Mouse (Mus musculus): Measurements from ENCODE around the gene Krt33b.

The Krt33b gene

DNA sequence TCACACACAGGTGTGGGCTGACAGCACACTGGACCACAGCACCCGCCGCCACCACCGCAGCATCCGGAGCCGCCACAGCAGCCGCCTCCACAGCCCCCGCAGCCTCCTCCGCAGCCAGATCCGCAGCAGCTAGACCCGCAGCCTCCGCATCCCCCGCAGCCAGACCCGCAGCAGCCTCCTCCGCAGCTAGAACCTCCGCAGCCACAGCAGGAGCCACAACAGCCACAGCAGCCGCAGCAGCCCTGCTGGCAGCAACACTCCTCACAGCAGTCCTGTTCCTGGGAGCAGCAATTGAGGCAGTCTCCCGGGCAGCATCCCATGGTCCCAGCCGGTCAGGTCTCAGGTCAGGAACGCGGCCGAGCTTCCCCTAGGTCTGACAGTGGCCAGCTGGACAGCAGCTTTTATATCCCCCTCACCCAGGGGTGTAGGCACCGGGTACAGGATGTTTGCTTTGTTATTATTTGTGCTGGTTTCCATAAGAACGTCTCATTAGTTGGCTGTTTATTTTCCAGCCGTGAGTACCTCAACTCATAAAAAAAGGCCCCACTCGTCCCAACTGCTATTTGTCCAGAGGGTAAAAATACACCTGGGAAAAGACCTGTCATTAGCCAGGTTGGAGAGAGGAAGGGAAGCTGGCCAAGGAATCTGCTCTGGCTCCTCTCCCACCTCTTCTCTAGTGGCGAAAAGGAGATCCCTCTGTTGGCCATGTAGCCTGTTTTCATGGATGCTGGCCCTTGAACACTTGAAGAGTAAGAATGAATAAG is 35.9 kb downstream of the Krt33b start, which contains the start of gene Krtap17-1:
TSS of gene Krtap17-1 (minus strand) at position 375 of the 764 bp plus-strand sequence.
- no peak for DNase-seq

DNA sequence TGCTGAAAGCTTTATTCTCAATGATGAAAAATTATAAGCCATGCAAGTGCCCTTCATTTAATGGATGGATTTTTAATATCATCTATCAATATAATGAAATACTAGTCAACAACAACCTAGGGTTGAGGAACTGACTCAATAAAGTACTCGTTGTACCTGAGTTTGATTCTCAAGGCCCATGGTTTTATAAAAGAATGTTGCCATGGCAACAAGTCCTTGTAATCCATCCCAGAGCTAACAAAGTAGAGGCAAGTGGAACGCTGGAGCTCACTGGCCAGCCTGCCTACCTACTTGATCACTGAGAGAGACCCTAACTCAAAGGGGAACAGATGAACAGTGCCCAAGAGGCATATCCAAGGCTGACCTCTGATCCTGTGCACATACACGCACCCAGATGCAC is 39.1 kb downstream of the Krt33b start:
- no peak for DNase-seq

DNA sequence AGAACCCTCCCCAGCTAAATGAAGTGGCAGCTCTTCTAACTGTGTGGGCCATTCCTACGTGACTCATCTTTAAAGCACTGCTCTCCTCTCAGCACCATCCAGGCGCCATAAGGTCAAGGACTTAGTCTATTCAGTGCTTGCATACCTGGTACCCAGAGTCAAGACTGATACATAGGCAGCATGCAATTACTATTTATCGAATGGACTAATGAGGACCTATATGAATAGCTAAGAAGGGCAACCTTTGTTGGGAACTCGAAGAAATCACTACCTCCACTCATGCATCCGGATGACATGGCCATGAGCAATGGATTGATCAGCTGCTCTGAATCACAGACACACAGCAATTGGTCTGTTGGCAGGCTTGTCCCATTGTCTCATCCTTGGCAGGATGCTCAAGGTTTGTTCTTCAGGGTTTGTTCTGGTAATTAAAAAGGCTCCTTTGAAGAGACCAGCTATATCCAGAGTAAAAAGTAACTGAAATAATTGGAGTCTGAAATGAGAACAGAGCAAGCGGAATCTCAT is 39.7 kb downstream of the Krt33b start:
- DNase-seq: no peak

DNA sequence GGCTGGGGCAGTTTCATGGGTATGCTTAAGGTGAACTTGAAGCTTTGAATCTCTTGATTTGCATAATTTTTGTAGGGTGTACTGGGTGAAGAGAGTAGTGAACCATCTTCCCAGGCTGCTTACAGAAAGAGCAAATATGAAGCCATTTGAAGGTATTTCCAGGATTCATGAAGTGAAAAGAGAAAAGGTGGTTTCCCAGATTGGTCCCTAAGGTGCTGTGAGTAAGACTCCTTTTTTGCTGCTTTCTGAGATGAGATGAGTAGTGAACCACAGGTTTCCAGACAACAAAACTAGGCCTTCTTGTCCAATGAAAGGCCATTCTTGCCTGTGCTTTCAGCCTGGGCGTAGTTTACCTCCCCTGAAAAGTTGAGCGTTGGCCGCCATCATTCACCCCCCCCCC is 41.1 kb downstream of the Krt33b start:
- no peak for DNase-seq

DNA sequence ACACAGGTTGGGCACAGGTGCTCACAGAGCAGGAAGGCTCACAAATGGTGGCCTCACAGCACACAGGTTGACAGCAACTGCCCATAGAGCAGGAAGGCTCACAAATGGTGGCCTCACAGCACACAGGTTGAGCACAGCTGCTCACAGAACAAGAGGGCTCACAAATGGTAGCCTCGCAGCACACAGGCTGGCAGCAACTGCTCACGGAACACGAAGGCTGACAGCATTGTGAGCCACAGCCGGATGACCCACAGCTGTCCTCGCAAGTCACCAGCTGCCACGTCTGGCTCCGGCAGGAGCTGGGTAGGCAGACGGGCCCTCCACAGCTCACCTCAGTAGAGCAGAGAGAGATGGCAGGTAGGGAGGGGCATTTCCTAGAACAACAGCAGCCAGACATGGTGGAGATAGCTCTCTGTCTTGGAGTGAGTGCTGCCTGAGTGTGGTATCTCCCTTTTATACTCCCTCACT is 43.5 kb downstream of the Krt33b start, which contains the start of gene Krtap16-1:
TSS of gene Krtap16-1 (minus strand) at position 418 of the 468 bp plus-strand sequence.
- no peak for DNase-seq

DNA sequence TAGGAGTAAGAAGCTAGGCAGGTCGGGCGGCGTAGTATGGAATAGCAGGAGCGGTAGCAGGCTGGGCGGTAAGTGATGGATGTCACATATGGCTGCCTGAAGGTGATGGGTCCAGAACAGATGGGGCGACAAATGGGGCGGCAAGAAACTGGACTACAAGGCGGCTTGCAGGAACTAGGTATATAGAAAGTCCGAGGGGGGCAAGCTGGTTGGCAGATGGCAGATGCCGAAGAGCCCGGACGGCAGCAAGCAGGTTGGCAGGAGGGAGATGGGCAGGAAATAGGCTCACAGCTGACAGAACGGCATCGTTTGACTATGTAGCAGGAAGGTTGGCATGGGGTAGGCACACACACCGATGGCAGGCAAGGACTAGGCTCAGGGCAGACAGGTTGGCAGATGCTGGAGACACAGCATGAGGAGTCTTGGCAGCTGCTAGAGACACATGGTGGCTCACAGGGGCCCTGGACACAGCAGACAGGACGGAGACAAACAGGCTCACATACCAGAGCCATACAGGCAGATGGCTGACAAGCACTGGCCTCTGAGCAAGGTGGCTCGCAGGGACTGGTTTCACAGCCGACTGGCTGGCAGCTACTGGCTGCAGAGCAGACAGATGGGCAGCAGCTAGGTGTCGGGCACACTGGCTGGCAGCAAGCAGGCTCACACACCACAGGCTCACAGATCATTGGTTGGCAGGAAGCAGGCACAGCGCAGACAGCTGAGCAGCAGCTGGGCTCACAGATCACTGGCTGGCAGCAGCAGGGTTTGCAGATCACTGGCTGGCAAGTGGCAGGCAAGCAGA is 44.2 kb downstream of the Krt33b start:
- DNase-seq: peak; percentile 83

DNA sequence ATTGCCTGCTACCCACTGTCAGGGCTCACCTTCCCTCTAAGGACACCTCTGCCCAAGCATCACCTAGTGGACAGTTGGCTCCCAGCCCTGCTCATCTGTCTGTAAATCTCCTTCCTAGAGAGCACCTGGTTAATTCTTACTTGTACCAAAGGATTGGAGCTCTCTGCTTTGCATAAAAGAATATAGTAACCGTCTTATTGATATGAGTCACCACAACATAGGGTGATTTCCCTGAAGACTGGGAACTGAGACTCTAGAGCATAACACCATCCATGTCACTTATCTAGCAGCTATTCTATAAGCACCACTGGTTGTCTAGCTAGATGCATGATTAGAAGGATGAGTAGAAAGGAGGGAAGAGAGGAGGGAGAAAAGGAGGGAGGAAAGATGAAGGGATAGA is 46.2 kb downstream of the Krt33b start:
- no peak for DNase-seq

DNA sequence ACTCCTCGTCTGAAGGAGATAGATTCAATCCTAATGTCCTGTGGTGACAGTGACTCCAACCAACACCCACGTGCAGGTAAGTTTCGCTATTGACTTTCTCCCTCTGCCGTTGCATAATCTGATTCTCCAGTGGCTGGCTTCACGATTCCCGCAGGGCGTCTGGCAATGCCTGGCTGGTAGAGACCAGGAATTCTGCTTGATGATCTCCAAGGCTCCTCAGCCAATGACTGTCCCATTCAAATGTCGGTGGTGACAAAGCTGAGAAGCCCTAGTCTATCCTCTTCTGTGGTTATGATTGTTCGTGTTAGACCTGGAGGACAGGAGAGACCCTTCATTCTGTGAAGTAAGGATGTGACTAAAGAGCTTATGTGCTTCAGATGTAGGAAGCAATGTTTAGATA is 46.9 kb downstream of the Krt33b start:
- no peak for DNase-seq

DNA sequence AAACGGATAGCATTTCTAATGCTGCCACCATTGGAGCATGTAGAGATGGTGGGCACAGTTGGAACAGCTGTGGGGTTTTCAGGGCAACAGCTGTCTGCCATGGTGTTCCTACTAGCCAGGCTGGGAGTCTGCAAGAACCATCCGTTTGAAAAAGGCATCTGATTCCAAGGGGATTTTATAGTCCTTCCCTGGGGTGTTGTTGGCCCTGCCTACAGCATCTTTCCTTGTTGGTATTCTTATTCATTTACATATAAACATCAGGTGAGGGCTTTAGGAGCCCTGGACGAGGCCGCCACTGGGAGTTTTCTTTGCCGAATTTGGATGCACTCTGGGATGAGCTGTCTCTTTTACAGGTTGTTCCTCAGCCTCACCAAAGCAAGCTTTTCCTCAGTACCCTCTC is 50.7 kb downstream of the Krt33b start, which contains the start of gene Krtap29-1:
TSS of gene Krtap29-1 (minus strand) at position 101 of the 400 bp plus-strand sequence.
- no peak for DNase-seq

Data from cerebellum, postnatal 36 days (tissue).